ENCODE assay signal across 9 mouse cellular contexts in genomic region chr19:8663360-8663839, GRCm38 (mm10). TPM values are rescaled to one million over a fixed set of nuclear protein-coding genes. Genes with fewer than 3 reads are reported as not detected.
A peak's percentile ranks its signal among the peaks of the same experiment; 100 is the strongest.
DNase-seq lines count a peak whose midpoint lies in the region; ATAC-seq lines count a peak whose summit lies in the region.
"Had no signal": no experiment of that assay in that cellular context is flagged by ENCODE, and none has a peak within 500 bp of the region (broad histone marks: within the 10 kb centered on the region; RNA-seq: fewer than 3 reads in every experiment).

Gene Chrm1 (plus strand): TSS chr19:8663789.

- DNase-seq in heart, postnatal 14 days: no peak
- peak; percentile 74 for DNase-seq in layer of hippocampus, adult 9-11 months
- no peak for DNase-seq in yolk sac, embryonic 10.5 days (ENCODE audit: low spot score)
- no peak for DNase-seq in cerebellum, postnatal 25 days
- DNase-seq in thymus, postnatal 4 days: no peak

- H3K36me3 ChIP-seq in heart, embryonic 14.5 days (ENCODE audit: control insufficient read depth, insufficient read depth, low read length): no peaks in the 10 kb centered on the region
- no peaks in the 10 kb centered on the region for H3K36me3 ChIP-seq in embryonic facial prominence, embryonic 13.5 days
- no peaks in the 10 kb centered on the region for H3K36me3 ChIP-seq in midbrain, embryonic 12.5 days

- no peak for ATAC-seq in heart, embryonic 14.5 days (ENCODE audit: insufficient number of reproducible peaks, insufficient read depth, low FRiP score, low read depth)
- ATAC-seq in embryonic facial prominence, embryonic 13.5 days (ENCODE audit: insufficient number of reproducible peaks, insufficient read depth, low FRiP score, low TSS enrichment, low read depth): no peak
- ATAC-seq in midbrain, embryonic 12.5 days (ENCODE audit: low FRiP score, low read depth): no peak

- no peaks in the 10 kb centered on the region for H3K9me3 ChIP-seq in heart, embryonic 14.5 days (ENCODE audit: control insufficient read depth, low read length)
- no peaks in the 10 kb centered on the region for H3K9me3 ChIP-seq in embryonic facial prominence, embryonic 13.5 days
- H3K9me3 ChIP-seq in midbrain, embryonic 12.5 days: no peaks in the 10 kb centered on the region

- peaks cover 20% of the 10 kb centered on the region for H3K27me3 ChIP-seq in heart, embryonic 14.5 days (ENCODE audit: control insufficient read depth, insufficient read depth, low read length)
- peaks cover 11% of the 10 kb centered on the region; the same call in 1 of the 2 replicates for H3K27me3 ChIP-seq in embryonic facial prominence, embryonic 13.5 days
- H3K27me3 ChIP-seq in midbrain, embryonic 12.5 days: peaks cover 58% of the 10 kb centered on the region
- H3K27me3 ChIP-seq: CH12.LX had no signal

- no peak within 1 kb of the TSS for H3K4me3 ChIP-seq in heart, embryonic 14.5 days (ENCODE audit: control insufficient read depth in 1 of 2, insufficient read depth in 1 of 2, low read depth in 1 of 2, low read length in 2 of 2)
- peak within 1 kb of the TSS; percentile 50 for H3K4me3 ChIP-seq in embryonic facial prominence, embryonic 13.5 days
- no peak within 1 kb of the TSS for H3K4me3 ChIP-seq in midbrain, embryonic 12.5 days

- no peak within 1 kb of the TSS for H3K9ac ChIP-seq in heart, embryonic 14.5 days (ENCODE audit: low read length)
- 0 out of 2 replicates have a peak within 1 kb of the TSS, but pooled peaks have one; percentile 32 for H3K9ac ChIP-seq in embryonic facial prominence, embryonic 13.5 days
- H3K9ac ChIP-seq in midbrain, embryonic 12.5 days (replicated peaks): no peak within 1 kb of the TSS

- H3K4me2 ChIP-seq in heart, embryonic 14.5 days (ENCODE audit: low read length): peak within 1 kb of the TSS; percentile 97
- H3K4me2 ChIP-seq in embryonic facial prominence, embryonic 13.5 days: peak within 1 kb of the TSS; percentile 95
- peak within 1 kb of the TSS; percentile 84; the same call in 1 of the 2 replicates for H3K4me2 ChIP-seq in midbrain, embryonic 12.5 days (replicated peaks)

- intact Hi-C loops in heart, postnatal 14 days (cut with DNase I): no loop called here

- 69% methylated on average over 9 of the region's 9 CpGs for WGBS in heart, embryonic 14.5 days
- 60% methylated on average over 9 of the region's 9 CpGs for WGBS in embryonic facial prominence, embryonic 13.5 days
- 74% methylated on average over 9 of the region's 9 CpGs for WGBS in midbrain, embryonic 12.5 days

- no peak within 1 kb of the TSS for H3K27ac ChIP-seq in heart, embryonic 14.5 days (replicated peaks in 1 of 2; ENCODE audit: control insufficient read depth in 1 of 2, insufficient read depth in 1 of 2, low read depth in 2 of 2, low read length in 2 of 2)
- H3K27ac ChIP-seq in embryonic facial prominence, embryonic 13.5 days: no peak within 1 kb of the TSS
- no peak within 1 kb of the TSS for H3K27ac ChIP-seq in midbrain, embryonic 12.5 days (replicated peaks)

- H3K4me1 ChIP-seq in heart, embryonic 14.5 days (ENCODE audit: control insufficient read depth in 2 of 2, insufficient read depth in 2 of 2, low read length in 2 of 2): peaks cover 2 to 8% of the 10 kb centered on the region in 2 experiments
- peaks cover 25% of the 10 kb centered on the region for H3K4me1 ChIP-seq in embryonic facial prominence, embryonic 13.5 days
- H3K4me1 ChIP-seq in midbrain, embryonic 12.5 days: peaks cover 13% of the 10 kb centered on the region; the same call in 1 of the 2 replicates

RNA-seq across cellular contexts. Expression of gene Chrm1, which starts in this region (rescaled TPM):
- 0.12 TPM in 1 of 2 replicates, not detected in the other for polyA plus RNA-seq in heart, embryonic 14.5 days (2014; fragmentation: Nextera tagmentation; extraction: Ambion mirVana)
- total RNA-seq in heart, postnatal 14 days (2021): under 1 TPM in 1 of 2 experiments, not detected in 1; 0.05 TPM
- polyA plus RNA-seq in embryonic facial prominence, embryonic 13.5 days (2015; fragmentation: Nextera tagmentation; extraction: Ambion mirVana): 0.66 and 1.4 TPM in 2 replicates
- polyA plus RNA-seq in midbrain, embryonic 12.5 days (2016; fragmentation: Nextera tagmentation; extraction: Ambion mirVana): 0.50 and 0.59 TPM in 2 replicates
- total RNA-seq: CH12.LX had no signal
